Mouse (Mus musculus) CD8-positive naive resting alpha-beta T cell, adult 2 months (primary cell): ENCODE measurements around the gene Gm18336.
"Not testable (repeated sequence)": the region's sequence is repeated elsewhere in the genome, so short reads cannot be mapped to it uniquely, and the experiment has no call there.

ENCODE experiments used
- DNase-seq, 2 experiments: peaks; one replicate each; pipeline ENCODE4 v3.0.0; 2022; ENCODE audit warnings: low read depth in 2 of 2, low spot score in 2 of 2

Gene Gm18336

GRCm38 (mm10) chrX:73398636-73399035 lies at the start of gene Gm18336:
Gene Gm18336, minus strand, starts transcription at chrX:73398736.
- DNase-seq, result not testable (repeated sequence)

- no peak for DNase-seq
Observed at GRCm38 (mm10) chrX:73441428-73441827, 42.9 kb upstream of the Gm18336 start.

- no peak for DNase-seq
Observed at GRCm38 (mm10) chrX:73435252-73435651, 36.7 kb upstream of the Gm18336 start, which contains the start of gene Trex2. Gene Trex2, minus strand, starts transcription at chrX:73435344.

GRCm38 (mm10) chrX:73432850-73433249 lies 34.3 kb upstream of the Gm18336 start:
- no peak for DNase-seq

- DNase-seq, result no peak
Observed at GRCm38 (mm10) chrX:73430036-73430435, 31.5 kb upstream of the Gm18336 start.

- no peak for DNase-seq
Observed at GRCm38 (mm10) chrX:73412767-73413166, 14.2 kb upstream of the Gm18336 start.

- no peak for DNase-seq
Observed at GRCm38 (mm10) chrX:73410880-73411517, 12.5 kb upstream of the Gm18336 start, which contains the start of gene Zfp92. Gene Zfp92, plus strand, starts transcription at chrX:73411096.

- DNase-seq, result no peak
Observed at GRCm38 (mm10) chrX:73401616-73402015, 3.1 kb upstream of the Gm18336 start.

GRCm38 (mm10) chrX:73400951-73401350 lies 2.4 kb upstream of the Gm18336 start:
- no peak for DNase-seq

GRCm38 (mm10) chrX:73396446-73396845 lies 2.1 kb downstream of the Gm18336 start:
- DNase-seq, result no peak

GRCm38 (mm10) chrX:73391481-73391880 lies 7.1 kb downstream of the Gm18336 start:
- no peak for DNase-seq

- no peak for DNase-seq
Observed at GRCm38 (mm10) chrX:73384924-73385323, 13.6 kb downstream of the Gm18336 start.

- no peak for DNase-seq
Observed at GRCm38 (mm10) chrX:73384419-73384818, 14.1 kb downstream of the Gm18336 start.

- DNase-seq, result no peak
Observed at GRCm38 (mm10) chrX:73363291-73363690, 35.2 kb downstream of the Gm18336 start.

GRCm38 (mm10) chrX:73356719-73357118 lies 41.8 kb downstream of the Gm18336 start:
- no peak for DNase-seq

GRCm38 (mm10) chrX:73356163-73356562 lies 42.4 kb downstream of the Gm18336 start:
- DNase-seq, result no peak
